Mouse (Mus musculus) gonadal fat pad, adult 2 months (tissue): Measurements from ENCODE around the gene Gngt2. TPM values are rescaled to one million over a fixed set of nuclear protein-coding genes. Genes with fewer than 3 reads are reported as not detected.
"Not testable (repeated sequence)": the region's sequence is repeated elsewhere in the genome, so short reads cannot be mapped to it uniquely, and the experiment has no call there.

Source experiments
- DNase-seq: peaks from one replicate; pipeline ENCODE4 v3.0.0-alpha.2; 2012; ENCODE audit warnings: low read depth
- polyA plus RNA-seq: library from polyadenylated mRNA; depleted of rRNA; stranded (reverse); fragments of >200 nt; gene quantifications from 2 replicates; pipeline ENCODE4 v1.2.3, GENCODE M21; 2012

Gngt2 gene
- polyA plus RNA-seq, 1 experiment = 12.0 TPM

DNA sequence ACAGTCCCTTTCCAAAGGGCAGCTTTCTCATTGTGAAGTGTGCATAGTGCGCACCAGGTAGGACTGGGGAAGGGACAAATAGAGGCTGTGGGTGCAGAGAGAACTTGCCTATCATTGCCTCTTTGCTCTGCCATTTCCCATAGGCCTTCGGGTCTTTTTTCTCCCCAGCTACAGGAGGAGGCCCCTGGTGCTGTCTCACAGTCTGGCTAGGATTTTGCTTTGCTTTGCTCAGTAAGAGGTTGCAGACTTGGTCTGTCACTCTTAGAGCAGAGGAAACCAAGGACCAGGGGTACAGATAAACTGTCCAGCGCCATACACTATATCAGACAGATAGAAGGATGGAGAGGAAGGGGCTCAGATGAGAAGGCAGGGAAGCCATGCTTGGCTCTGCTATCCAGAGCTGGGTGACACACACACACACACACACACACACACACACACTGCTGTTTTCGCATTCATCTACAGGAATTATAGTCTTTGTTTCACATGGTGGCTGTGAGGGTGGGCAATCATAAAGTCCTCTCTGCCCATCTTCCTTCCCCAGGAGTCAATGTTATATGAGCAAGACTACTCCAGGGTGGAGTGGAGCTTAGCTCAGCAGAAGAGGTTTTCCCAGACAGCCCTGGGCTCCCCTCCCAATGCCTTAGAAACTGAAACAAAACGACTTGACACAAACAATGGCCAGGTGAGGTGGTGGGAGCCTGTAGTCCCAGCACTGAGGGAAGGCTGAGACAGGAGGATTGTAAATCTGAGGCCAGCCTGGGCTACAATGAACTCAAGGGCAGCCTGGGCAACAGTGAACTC lies 3.9 kb downstream of the Gngt2 start:
- DNase-seq = no peak

DNA sequence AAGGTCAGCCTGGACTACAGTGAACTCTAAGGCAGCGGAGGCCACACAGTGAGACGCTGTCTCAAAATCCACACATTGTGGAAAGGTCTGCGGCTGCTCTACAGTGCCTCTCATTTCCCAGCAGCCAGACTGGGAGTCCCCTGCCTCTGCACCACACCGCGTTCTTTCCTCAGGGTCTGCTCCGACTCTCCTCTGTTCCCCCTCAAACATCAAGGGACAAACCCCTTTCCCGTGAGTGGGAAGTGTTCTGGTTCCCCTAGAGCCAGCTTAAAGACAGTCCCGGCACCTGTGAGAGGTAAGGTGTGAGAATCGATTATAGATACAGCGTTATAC lies 4.4 kb downstream of the Gngt2 start:
- DNase-seq = no peak

DNA sequence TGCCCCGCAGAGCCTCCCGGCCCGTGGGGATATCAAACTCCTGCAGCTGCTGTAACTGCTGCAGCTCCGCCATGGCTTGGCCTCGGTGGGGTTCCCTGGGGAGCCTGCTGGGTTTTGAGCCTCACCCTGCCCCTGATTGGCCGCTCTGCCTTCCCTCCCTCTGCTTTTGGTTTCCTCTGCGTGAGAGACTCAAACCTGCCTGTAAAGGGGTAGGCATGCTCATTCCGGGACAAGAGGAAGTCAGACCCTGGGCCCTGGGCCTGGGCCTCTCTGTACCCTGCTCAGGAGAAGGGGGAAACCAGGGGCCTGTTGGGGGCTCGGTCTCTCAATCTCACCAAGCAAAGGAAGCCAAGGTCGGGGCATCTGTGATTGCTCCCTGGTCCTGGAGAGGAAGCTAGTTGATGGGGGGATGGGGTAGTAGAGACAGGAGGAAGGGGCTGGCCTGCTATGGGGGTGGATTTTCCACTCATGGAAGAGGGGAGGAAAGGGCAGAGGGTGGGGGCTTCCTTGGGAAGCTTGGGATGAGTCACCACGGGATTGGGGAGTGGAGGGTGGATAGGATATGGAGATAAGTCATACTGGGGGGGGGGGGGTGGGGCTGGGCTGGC lies 5.2 kb downstream of the Gngt2 start, which contains the start of gene Abi3:
Gene Abi3 (minus strand): TSS at position 403 of the 608 bp plus-strand sequence.
- DNase-seq = no peak

DNA sequence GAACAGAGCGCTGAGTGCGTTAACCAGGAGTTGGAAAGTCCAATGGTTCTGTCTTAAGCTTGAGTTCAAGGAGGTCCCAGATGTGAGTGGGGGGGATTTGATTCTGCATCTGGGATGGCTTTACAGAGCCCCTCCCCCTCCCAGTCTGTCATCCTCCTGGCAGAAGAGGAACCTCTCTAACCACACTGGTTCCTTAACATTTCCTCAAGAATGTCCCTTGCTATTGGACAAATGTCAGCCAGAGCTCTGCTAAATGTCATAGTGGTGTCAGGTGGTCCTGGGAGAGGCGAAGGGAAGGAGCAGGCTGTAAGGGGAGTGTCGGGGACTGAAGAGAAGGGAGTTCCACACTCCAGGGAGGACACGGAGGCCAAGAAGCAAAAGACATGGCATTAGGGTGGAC lies 5.9 kb downstream of the Gngt2 start:
- no peak for DNase-seq

DNA sequence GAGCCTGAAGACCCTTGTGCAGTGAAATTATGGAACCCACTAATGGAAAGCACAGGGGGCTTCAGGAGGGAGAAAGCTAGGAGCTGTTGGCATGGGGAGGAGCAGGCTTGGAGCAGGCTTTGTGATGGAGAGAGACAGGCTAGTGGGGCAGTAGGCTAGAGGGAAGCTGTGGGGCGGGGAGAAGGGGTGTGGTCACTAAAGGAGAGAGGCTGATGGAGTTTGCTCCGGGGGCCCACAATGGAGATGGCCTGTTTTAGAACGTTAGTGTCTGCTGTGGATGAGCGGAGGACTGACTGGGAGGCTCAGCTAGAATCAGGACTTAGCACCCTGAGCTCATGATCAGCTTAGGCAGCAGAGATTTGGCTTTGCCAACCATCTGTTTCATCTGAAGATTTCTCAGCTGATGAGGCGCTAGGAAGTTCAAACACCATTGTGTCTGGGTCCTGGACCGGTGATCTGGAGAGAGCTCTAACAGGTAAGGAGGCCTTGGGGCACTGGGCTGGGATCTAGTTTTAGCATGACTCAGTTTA lies 6.5 kb downstream of the Gngt2 start:
- DNase-seq = no peak

DNA sequence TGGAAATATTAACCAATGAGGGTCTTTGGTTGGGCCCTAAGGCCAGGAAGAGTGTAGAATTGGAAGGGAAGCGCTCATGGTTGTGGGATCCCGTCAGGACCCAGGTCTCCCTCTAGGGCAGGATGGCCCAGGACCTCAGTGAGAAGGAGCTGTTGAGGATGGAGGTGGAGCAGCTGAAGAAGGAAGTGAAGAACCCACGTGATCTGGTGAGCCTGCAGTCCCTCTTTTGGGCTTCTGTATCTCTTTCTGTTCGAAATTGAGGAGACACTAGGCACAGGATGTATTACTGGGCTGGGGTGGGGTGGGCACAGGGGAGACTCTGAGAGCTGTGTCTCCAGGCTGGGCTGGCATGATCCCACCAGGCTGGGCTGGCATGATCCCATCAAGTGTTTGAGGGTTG lies 7.9 kb downstream of the Gngt2 start:
- no peak for DNase-seq

DNA sequence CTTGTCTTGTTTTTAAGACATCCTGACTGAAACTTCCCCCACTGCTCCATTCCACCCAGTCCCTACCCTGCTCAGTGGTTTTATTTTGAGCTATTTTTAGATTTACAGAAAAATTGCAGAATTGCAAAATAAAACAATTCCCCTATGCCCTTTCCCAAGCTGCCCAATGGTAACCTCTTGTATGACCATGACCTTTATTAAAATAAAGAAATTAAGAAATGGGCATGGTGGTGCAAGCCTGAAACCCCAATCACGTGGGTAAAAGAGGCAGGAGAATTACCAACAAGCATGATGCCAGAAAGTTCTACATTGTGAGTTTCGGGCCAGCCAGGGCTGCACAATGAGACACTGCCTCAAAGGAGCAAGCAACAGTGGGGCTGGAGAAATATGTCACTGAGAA lies 13.9 kb downstream of the Gngt2 start:
- no peak for DNase-seq

DNA sequence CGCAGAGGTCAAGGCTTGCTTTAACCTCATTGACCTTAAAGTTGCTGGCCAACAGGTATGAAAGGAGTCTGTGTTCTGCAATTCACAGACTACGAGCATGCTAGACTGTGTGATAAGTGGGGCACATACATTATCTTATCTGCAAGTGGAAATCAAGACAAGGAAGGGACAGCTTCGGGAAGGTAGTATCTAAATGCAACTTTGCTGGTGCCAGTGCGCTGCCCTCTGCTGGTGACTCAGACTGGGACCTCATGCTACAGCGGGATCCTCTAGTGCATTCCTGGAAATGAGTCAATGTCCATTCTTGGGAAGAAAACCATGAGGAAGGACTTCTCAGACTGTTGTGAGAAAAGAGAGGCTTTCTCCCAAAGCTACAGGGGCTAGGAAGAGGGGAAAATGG lies 16.7 kb downstream of the Gngt2 start:
- no peak for DNase-seq

DNA sequence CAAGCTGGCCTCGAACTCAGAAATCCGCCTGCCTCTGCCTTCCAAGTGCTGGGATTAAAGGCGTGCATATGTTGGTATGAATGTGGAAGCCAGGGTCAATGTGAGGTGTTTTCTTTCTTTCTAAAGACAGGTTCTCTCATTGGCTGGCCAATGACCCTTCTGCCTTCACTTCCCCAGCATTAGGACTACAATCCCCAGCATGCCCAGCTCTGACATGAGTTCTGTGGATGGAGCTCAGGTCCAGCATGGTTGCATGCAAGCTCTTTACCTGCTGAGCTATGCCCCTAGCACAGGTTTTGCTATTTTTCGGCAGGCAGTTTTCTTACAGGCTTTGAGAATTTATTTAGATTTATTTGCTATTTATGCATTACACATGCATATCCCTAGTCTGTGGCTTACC lies 20.3 kb downstream of the Gngt2 start:
- DNase-seq = no peak

DNA sequence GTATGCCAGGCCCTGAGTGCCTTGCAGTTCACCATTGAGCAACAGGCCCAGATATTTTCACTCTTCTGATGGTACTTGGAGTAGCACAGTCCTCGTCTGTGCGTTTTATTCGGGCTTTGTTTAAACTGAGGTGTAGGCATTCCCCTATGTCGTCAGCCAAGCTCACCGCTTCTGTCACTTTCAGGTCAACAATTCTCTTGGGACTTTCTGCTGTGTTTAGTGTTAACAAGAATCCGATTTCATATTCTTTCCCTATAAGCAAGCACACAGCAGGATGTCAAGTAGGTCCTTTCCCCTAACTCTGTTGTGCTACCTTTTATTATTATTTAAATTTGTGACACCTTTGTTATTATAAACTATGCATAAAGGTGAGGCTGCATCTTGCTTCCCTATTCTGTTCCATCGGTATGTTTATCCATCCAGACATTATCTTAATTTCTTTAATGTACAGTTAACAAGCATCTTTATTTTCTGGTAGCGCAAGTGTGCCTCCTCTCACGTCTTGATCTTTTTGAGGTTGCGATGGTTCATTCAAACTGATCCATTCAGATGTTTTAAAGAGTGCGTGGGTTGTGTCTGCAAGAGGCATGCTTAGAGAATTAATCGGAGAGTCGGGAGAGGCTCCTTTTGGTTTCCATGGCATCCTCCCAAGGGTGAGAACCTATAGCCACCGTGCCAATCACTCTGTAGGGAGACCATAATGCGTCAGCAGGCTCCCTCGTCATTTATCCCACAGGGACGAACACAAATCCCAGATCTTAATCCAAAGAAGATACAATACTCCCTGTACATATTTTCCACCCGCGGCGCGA lies 20.9 kb downstream of the Gngt2 start:
- no peak for DNase-seq

DNA sequence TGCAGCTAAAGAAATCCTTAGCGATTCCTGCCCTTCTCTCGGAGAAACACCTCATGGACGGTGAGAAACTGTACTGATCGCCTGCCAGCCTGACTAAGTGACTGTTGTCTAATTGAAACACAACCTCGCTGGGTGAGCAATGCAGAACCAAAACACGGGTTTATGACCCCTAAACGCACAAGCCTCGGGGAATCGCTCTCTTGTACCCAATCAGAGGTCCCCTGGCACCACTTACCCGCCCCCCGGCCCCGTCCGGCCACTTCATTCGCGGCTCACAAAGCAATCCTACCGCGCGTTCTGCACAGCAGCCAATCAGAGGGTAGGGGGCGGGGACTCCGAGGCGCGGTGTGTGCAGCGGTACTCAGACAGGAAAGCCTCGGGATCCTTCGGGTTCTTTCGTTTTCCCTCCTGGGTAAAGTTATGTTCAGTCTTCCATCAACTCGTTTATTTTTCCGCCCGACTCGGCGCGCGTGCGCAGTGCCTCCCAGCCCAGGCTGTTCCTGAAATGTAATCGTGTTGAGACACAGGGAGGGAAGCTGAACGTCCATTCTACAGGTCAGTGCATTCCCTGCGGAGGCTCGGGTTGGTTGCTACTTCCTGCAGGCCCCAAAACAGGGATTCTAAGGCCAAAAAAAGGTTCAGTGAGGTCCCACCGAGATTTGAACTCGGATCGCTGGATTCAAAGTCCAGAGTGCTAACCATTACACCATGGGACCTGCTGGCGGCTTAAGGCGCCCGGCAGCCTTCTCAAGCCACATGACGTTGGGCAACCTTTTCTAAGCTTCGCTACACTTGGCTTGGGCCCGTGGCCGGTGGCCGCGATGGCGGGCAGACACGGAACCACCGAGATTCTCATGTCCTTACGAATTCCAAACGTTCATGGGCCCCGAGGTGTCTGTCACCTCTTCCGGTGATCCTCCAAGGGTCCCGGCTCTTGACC lies 21.8 kb downstream of the Gngt2 start:
- peak; percentile 80 for DNase-seq

DNA sequence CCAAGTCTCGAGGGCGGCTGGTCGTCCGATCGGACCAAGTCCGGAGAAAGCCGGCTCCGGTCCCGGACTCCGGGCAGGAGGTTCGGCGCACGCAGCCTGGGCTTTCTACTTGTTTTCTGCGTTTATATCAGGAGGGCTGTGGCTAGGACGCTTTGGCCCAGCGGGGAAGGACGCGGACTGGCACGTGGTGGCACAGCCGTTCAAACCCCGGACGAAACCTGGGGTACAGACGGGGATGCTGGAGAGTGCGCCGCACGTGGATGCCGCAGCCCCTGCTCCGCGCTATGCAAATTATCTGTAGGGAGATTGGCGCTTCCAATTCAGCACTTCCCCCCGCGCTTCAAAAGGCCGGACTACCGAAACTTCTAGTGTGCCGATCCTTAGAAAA lies 22.4 kb downstream of the Gngt2 start:
- peak; percentile 14 for DNase-seq

DNA sequence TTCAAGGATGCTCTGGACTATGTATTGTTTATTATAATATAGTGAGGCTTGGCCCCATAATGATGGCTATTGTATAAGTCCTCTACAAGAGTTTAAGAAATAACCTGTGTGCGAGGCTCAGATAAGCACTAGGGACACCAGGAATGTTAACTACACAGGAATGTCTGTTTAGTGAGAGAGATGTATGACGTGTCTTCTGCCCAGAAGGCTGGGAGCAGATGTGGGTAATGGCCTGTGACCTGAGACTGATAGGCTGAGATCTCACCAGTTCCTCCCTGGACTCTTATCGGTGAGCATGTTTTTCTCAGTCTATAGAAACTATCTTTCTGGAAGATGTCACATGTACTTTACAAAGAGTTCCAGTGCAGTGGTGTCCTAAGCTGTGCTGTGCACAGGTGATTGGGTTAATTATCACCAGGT lies 23.1 kb downstream of the Gngt2 start:
- DNase-seq = no peak

DNA sequence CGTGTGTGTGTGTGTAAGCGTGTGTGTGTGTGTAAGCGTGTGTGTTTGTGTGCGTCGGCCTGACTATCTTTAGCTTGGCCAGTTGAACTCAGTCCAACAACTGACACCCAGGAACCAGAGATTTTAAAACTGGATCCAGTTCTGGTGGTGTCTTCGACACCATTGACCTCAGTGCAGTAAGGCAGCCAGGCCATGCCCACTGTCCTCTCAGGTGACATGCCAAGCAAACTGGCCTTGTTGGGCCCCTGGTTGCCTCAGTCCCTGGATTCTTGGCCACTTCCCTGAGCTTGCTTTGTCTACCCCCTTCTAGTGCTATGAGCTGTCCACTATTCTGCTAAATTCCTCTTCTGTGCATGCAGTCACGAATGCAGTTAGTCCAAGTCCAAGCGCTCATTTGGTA lies 24.4 kb downstream of the Gngt2 start:
- DNase-seq = no peak

DNA sequence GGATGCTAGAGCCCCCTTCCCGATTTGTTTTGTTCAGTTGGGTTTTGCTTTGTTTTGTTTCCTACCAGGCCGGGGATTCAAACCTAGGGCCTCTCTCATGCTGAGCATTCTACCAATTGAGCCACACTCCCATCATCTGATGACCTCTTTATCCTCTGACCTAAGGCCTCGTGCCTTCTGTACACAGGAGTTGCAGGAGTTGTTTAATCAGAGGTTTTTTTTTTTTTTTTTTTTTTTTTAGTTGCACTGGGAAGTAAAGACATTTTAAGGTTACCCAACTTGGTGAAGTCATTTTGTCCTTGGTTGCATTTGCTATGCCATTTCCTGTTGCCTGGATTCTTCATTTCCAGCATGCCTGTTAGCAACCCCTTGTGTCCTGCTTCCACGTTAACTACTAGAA lies 32.4 kb downstream of the Gngt2 start:
- DNase-seq = no peak

DNA sequence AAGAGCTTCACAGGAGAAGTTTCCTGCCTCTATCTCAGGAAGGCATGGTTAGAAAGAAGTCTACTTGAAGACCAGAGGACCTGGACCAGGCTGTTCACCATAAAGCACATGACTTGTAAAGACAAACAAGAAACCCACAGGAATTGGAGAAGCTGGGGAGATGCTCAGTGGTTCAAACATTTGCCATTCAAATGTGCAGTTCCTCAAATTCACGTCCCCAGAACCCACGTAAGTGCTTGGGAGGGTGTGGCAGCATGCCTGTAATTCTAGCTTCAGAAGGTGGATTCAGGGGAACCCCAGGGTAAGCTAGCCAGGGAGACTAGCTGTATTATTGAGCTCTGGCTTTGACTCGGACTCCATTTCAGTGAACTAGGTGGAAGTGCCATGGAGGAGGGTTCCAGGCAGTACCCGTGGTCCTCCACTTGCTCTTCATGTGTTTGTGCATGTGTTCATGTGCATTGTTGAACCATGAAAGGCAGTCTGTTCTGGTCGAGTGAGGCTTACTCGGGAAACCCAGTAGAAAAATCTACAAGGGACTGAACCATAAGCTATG lies 33.0 kb downstream of the Gngt2 start:
- DNase-seq = no peak

DNA sequence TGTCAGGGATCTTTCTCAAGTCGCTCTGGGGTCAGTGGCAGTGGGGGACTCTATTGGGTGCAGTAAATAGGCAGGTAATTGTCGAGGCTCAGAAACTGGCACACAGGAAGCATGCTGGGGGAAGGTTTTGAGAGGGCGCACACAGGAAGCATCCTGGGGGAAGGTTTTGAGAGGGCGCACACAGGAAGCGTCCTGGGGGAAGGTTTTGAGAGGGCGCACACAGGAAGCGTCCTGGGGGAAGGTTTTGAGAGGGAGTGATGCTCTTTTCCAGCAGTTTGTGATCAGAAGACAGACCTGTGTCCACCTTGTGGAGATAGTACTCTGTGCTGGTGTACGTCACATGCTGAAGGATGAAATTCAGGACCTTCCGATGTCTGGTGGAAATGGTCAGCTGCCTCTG lies 38.8 kb downstream of the Gngt2 start:
- no peak for DNase-seq

DNA sequence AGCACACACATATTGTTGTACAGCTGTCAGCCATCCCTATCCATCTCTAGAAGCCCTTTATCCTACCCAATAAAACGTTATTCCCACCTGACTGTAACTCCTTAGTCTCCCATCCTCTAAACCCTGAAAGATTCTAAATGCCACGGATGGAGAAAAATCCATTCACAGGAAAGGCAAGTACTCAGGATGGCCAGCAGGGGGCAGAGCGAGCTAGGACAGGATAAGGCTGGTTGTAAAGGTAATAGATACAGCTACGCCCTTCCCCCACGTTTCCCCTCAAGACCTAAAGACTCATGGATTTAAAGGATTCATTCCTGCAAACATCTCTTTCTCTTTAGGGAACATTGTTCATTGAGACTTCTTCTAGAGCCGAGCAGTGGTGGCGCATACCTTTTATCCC lies 39.3 kb downstream of the Gngt2 start:
- DNase-seq = no peak

DNA sequence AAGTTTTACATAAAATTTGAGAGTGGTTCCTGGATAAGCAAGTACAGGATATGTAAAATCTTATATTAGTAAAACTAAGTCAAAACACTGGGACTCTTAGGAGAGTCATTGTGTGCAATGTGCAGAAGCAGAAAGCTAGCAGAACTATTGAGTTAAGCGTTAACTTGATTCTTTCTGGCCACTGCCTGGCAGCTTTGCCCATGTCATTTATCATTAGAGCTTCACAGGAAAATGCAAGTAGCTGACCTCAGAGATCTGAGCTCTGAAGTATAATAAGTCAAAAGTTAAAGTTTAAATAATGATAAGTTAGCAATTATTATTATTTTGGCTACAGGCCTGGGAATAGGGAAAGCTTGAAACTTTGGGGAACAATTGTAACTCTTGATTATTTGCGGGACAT lies 42.8 kb downstream of the Gngt2 start:
- DNase-seq = not testable (repeated sequence)

DNA sequence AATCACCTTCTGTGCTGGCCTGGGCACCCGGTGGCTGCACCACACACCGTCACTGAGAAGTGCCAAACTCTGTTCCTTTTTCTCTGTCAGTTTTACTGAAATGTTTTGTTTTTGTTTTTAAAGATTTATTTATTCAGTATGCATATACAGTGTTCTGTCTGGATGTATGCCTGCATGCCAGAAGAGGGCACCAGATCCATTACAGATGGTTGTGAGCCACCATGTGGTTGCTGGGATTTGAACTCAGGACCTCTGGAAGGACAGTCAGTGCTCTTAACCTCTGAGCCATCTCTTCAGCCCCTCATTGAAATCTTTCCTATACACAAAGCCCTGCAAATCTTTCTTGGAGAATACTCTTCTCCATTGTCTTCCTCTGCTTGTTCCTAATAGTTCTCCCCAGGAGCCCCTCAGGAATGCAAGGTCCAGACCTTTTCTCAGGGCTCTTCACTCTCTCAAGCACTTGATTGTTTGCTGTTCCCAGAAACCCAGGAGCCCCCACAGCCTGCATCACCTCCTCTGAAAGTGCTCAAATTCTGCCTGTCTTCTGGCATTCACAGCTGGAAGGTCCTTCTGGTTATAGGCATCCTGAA lies 53.5 kb downstream of the Gngt2 start:
- DNase-seq = no peak
